Mouse (Mus musculus): ENCODE measurements around the gene Clasp1. TPM values are rescaled to one million over a fixed set of nuclear protein-coding genes. Genes with fewer than 3 reads are reported as not detected.
A peak's percentile ranks its signal among the peaks of the same experiment; 100 is the strongest.

Gene Clasp1
- polyA plus RNA-seq, 1 experiment = 9.8 TPM

GRCm38 (mm10) chr1:118626452-118626851, 237.6 kb downstream of the Clasp1 start:
- WGBS = 77% methylated on average over 2 of the region's 2 CpGs
- DNase-seq (ENCODE audit: low read depth, low spot score) = no peak

- under 1% methylated on average over 48 of the region's 48 CpGs for WGBS
Observed at GRCm38 (mm10) chr1:118627781-118628464, 239.1 kb downstream of the Clasp1 start, which contains the start of gene Tfcp2l1. TSS of gene Tfcp2l1 (plus strand) at chr1:118627945.

GRCm38 (mm10) chr1:118633415-118633980, 244.6 kb downstream of the Clasp1 start:
- WGBS = 64% methylated on average over 4 of the region's 4 CpGs
- DNase-seq (ENCODE audit: low read depth, low spot score) = no peak

More at GRCm38 (mm10) chr1:118627781-118628464, 239.1 kb downstream of the Clasp1 start, which contains the start of gene Tfcp2l1:
- DNase-seq (ENCODE audit: low read depth, low spot score) = no peak

GRCm38 (mm10) chr1:118642296-118642999, 253.6 kb downstream of the Clasp1 start:
- 35% methylated on average over 2 of the region's 2 CpGs for WGBS
- DNase-seq (ENCODE audit: low read depth, low spot score) = no peak

- 19% methylated on average over 9 of the region's 9 CpGs for WGBS
- peak; percentile 93 for DNase-seq (ENCODE audit: low read depth, low spot score)
Observed at GRCm38 (mm10) chr1:118643138-118643979, 254.5 kb downstream of the Clasp1 start.

- DNase-seq (ENCODE audit: low read depth, low spot score) = no peak
Observed at GRCm38 (mm10) chr1:118645701-118646100, 256.8 kb downstream of the Clasp1 start.

GRCm38 (mm10) chr1:118648015-118648414, 259.2 kb downstream of the Clasp1 start:
- 18% methylated on average over 3 of the region's 3 CpGs for WGBS
- peak; percentile 92 for DNase-seq (ENCODE audit: low read depth, low spot score)

More at GRCm38 (mm10) chr1:118645701-118646100, 256.8 kb downstream of the Clasp1 start:
- 38% methylated on average over 4 of the region's 4 CpGs for WGBS

GRCm38 (mm10) chr1:118649933-118650770, 261.3 kb downstream of the Clasp1 start:
- no peak for DNase-seq (ENCODE audit: low read depth, low spot score)
- 17% methylated on average over 9 of the region's 9 CpGs for WGBS

GRCm38 (mm10) chr1:118650771-118651080, 261.9 kb downstream of the Clasp1 start:
- WGBS = 14% methylated on average over 3 of the region's 3 CpGs
- no peak for DNase-seq (ENCODE audit: low read depth, low spot score)

- no peak for DNase-seq (ENCODE audit: low read depth, low spot score)
- 71% methylated on average over 6 of the region's 6 CpGs for WGBS
Observed at GRCm38 (mm10) chr1:118658716-118659115, 269.9 kb downstream of the Clasp1 start.

GRCm38 (mm10) chr1:118660880-118661465, 272.1 kb downstream of the Clasp1 start:
- WGBS = 66% methylated on average over 3 of the region's 3 CpGs
- DNase-seq (ENCODE audit: low read depth, low spot score) = no peak

Other genes with a start within 250 kb of the Clasp1 start
- not detected in 2 replicates for gene Gm29106, start 212.5 kb upstream of the Clasp1 start, polyA plus RNA-seq (2012; rRNA removed)
- gene Tsn, start 77.3 kb upstream of the Clasp1 start, polyA plus RNA-seq (2012; rRNA removed) = 30.0 and 38.4 TPM in 2 replicates
- gene Nifk, start 67.2 kb upstream of the Clasp1 start, polyA plus RNA-seq (2012; rRNA removed) = 8.1 and 10.5 TPM in 2 replicates
- gene Tfcp2l1, start 238.9 kb downstream of the Clasp1 start, polyA plus RNA-seq (2012; rRNA removed) = 3.1 and 3.7 TPM in 2 replicates